Mouse (Mus musculus): ENCODE measurements around the gene Lrp2bp.

Gene Lrp2bp

GRCm38 (mm10) chr8:45999138-45999783 lies at the start of gene Lrp2bp:
TSS of gene Lrp2bp (plus strand) at chr8:45999303.
- DNase-seq (ENCODE audit: low read depth), result no peak

- no peak for DNase-seq (ENCODE audit: low read depth)
These were observed 48.5 kb upstream of the Lrp2bp start for GRCm38 (mm10) chr8:45950622-45951021.

- DNase-seq (ENCODE audit: low read depth), result peak; percentile 36
These were observed 28.2 kb upstream of the Lrp2bp start for GRCm38 (mm10) chr8:45970894-45971293.

GRCm38 (mm10) chr8:45973988-45974505 lies 25.1 kb upstream of the Lrp2bp start:
- no peak for DNase-seq (ENCODE audit: low read depth)

DNA sequence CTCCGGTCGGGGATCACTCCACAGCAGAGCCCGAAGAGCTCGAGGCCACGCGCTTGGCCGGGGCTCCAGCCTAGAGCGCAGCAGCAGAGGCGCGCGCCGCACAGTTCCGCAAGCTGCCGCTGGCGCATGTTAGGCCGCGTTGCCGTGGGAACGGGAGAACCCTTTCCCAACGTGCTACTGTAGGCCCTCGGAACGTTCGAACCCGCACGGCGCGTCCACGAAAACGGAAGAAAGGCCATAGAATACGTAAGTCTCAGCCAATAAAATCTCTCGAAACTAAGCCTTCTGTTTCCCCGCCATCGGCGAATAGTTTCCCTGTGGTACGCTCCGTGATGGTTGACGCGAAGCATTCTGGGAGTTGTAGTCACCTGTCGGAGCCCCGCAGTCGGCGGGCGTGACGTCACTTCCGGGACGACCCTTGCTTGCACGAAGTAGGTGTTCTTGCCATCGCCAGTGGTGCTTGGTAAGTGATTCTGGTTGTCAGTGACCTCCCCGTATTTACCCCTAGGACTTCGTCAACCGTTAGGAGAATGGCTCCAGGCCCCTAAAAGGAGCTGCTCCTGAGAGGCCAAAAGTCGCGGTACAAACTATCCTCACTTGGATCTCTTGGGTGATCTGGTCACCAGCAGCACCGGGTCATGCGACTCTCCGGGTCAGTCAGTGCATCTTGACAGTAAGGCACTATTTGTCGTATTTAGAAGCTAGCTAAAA lies 23.8 kb upstream of the Lrp2bp start, which contains the start of the genes 1700029J07Rik and Ufsp2:
1700029J07Rik (minus strand) TSS at position 127 of the 711 bp plus-strand sequence.
Ufsp2 (plus strand) TSS at position 403 of the 711 bp plus-strand sequence.
- peak; percentile 99 for DNase-seq (ENCODE audit: low read depth)

- DNase-seq (ENCODE audit: low read depth), result peak; percentile 16
These were observed 23.1 kb upstream of the Lrp2bp start for GRCm38 (mm10) chr8:45975837-45976468.

- DNase-seq (ENCODE audit: low read depth), result peak; percentile 55
These were observed 12.4 kb upstream of the Lrp2bp start for GRCm38 (mm10) chr8:45986665-45987064.

DNA sequence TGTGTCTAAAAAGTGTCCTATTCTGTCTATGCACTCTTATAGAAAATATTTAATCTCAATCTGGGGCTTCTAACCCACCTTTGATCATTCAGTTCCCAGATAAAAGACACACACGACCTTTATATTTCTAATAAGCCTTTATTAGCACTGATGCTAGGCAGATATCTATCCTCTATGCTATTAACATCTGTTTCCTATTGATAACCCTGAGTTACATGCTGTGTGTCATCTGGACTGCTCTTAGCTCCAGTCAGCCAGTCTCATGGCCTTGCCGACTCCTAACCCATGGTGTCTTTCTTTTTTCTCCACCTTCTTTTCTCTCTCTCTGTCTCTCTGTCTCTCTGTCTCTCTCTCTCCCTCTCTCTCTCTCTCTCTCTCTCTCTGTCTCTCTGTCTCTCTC lies 10.9 kb upstream of the Lrp2bp start:
- no peak for DNase-seq (ENCODE audit: low read depth)

DNA sequence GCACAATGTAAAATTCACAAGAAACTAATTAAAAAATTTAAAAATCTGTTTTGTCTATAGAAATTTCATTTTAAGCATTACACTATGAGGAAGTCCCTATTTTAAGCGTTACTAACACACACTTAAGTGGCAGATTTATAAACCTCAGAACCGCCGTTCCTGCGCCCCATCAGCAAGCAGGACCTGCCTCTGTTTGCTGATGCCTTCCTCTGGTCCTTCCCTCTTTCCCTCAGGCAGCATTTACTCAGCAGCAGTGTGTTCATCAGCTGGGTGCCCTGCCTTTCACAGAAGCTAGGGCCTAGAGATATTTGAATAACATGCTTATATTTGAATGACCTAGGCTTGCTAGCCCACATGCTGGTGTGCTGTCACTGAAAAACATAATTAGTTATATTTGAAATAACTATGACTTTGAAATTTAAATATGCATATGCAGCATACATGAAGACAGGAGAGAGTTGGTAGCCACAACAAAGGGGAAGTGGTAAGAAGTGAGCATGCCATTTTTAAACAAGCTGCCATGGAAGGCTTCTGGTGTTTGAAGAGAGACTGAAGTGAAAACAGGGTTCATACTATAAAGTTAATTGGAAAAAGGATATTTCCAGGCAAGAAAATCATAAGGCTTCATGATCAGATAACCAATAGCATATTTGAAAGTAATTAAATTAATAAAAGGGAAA lies 8.3 kb upstream of the Lrp2bp start:
- peak; percentile 41 for DNase-seq (ENCODE audit: low read depth)

DNA sequence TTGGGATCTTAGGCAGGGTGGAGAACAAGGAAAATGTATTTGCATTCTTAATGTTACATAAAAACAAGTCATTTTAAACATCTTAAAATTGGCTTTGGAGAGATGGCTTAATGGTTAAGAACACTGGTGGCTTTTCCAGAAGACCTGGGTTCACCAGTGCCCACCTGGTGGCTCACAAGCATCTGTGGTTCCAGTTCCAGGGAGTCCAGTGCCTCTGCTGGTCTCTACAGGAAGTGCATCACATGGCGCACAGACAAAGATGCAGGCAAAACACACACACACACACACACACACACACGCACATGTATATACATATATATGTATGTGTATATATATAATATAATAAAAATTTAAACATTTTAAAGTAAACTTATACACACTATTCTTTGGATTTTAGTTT lies 5.0 kb upstream of the Lrp2bp start:
- DNase-seq (ENCODE audit: low read depth), result peak; percentile 33

GRCm38 (mm10) chr8:45995576-45995975 lies 3.5 kb upstream of the Lrp2bp start:
- peak; percentile 49 for DNase-seq (ENCODE audit: low read depth)

GRCm38 (mm10) chr8:45998228-45998627 lies 875 bp upstream of the Lrp2bp start:
- peak; percentile 28 for DNase-seq (ENCODE audit: low read depth)

DNA sequence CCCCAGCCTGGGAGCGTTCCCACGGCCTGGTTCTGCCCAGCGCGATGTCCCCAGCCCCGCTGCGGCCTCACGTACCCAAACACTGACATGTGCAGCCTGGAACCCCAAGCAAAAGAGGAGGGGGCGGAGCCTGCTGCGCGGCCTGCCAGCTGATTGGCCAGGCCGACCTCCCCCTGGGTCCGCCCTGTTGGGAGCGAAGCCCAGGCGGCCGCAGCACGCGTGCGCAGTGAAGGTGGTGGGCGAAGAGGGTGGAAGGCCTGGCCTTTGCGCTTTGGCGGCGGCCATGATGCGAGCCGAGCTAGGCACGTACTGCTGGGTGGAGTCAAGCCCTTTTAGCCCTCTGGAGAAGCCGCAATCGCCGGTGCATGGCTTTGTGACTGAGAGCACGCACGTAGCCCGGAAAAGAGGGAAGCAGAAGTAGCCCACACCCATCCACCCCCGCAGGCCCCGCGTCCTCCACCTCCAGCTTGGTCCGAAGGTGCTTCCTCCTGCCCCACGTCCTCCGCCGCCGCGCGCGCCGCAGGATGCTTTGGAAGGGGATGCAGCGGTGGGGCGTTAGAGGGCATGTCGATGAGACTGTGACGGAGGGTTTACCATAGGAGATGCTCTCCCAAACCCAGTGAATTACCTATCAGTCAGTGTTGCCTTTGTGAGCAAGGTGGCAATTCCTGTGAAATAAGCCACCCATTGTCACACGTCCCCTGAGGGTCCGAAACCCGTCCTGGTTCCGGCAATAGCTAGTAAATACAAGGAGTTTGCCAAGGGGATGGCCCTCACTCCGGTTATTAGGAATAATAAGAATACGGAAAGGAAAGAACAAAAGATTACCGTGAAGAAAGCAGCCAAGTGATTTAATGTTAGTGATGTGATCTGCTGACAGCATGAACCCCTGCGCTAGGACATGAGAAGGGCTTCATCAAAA lies 942 bp downstream of the Lrp2bp start:
- peak; percentile 99 for DNase-seq (ENCODE audit: low read depth)

DNA sequence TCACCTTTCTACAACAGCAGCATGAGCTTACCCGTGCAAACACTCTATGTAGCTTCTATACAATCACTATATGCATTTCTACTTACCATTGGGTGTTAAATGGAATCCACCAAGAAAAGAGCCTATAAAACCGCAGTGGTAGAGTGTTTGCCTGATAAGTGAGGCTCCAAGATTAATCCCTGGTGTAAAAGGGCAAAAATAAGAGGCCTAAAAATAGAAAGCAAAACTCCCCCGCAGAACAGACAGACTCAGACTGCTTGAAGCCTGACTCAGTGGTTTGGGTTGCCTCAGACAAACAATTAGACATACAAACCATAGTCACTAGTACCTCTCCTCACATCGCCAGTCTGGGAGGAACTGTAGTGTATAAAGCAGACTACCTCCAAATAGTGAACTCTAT lies 6.5 kb downstream of the Lrp2bp start, which contains the start of gene Ankrd37:
Ankrd37 (minus strand) TSS at position 112 of the 400 bp plus-strand sequence.
- no peak for DNase-seq (ENCODE audit: low read depth)

- DNase-seq (ENCODE audit: low read depth), result no peak
These were observed 8.1 kb downstream of the Lrp2bp start for GRCm38 (mm10) chr8:46007050-46007672.

DNA sequence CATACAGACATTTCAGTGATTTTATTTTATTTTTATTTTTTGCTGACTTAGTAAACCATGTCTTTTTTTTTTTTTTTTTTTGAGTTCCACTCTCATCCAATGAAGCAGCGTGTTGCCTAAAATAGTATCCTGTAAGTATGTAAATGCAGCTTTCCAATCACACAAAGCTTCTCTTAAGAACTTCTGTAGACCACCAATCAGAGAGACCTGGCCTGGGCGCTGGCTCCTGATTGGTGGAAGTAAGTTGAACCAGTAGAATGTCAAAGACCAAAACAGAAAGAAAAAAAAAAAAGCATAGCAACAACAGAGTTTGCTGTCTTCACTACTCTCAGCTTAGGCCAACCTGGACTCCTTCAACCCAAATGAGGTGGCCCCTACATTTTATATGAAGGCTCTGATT lies 11.2 kb downstream of the Lrp2bp start:
- DNase-seq (ENCODE audit: low read depth), result no peak

GRCm38 (mm10) chr8:46010746-46011680 lies 11.9 kb downstream of the Lrp2bp start:
- DNase-seq (ENCODE audit: low read depth), result no peak

DNA sequence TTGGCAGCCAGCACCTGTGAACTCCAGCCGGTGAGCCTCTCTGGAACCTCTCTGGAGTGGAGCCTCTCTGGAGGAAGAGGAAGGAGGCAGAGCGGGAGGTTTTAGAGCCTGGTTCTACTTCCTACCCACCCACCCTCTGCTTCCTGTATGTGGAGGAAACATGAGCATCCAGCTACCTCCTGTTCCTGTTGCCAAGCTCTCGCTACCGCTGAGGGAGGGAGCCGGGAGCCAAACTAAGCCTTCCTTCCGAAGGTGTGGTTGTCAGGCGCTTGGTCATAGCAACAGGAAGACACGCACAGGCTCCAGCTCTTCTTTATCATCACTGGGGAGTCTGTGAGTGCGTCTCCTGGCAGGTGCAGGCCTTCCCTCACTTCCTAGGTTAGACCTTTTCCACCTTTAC lies 23.1 kb downstream of the Lrp2bp start:
- DNase-seq (ENCODE audit: low read depth), result no peak

GRCm38 (mm10) chr8:46022758-46023157 lies 23.7 kb downstream of the Lrp2bp start:
- DNase-seq (ENCODE audit: low read depth), result no peak
